Mouse (Mus musculus) brain, embryonic 14.5 days (tissue): ENCODE data around the gene Acly. TPM values are rescaled to one million over a fixed set of nuclear protein-coding genes. Genes with fewer than 3 reads are reported as not detected.
A peak's percentile ranks its signal among the peaks of the same experiment; 100 is the strongest.

Experiments
- DNase-seq: peaks from one replicate; pipeline ENCODE4 v3.0.0-alpha.2; 2011; ENCODE audit warnings: low read depth
- CTCF ChIP-seq: fragments of 200-500 bp; IDR thresholded peaks from 2 replicates; pipeline ENCODE4 v1.5.1; 2012; ENCODE audit warnings: inconsistent platforms, mild to moderate bottlenecking, moderate library complexity, borderline replicate concordance; ENCODE audit not compliant: insufficient read depth, insufficient read length; ENCODE audit errors: extremely low read depth
- POLR2A ChIP-seq: fragments of 200-500 bp; IDR thresholded peaks from 2 replicates; pipeline ENCODE4 v1.6.1; 2012; ENCODE audit warnings: mild to moderate bottlenecking, inconsistent platforms, borderline replicate concordance; ENCODE audit not compliant: poor library complexity, insufficient read depth, insufficient read length, severe bottlenecking; ENCODE audit errors: extremely low read depth
- polyA plus RNA-seq: library from polyadenylated mRNA; depleted of rRNA; stranded (reverse); fragments of >200 nt; gene quantifications from 2 replicates; pipeline ENCODE4 v1.2.3, GENCODE M21; 2012

Gene Acly
- polyA plus RNA-seq, 1 experiment = 209 TPM

DNA sequence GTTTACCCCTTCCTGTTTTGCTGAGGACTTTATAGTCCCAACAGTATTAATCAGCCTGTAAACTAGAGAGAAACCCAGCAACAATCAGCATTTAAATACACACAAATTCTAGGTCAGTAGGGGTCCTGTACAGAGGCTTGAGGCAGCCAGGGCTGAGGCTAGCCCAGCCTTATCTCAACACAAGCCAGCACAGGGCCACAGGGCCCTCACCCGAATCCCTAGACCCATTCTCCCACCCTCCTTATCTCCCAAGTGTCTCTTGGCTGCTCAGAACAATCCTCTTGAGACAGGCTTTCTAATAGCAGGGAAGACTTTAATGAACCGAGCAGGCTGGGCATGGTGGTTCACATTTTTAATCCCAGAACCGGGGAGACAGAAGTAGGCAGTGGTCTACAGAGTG, 27.6 kb downstream of the Acly start:
- no peak for TF ChIP-seq CTCF
- no peak for TF ChIP-seq POLR2A
- DNase-seq = no peak

GRCm38 (mm10) chr11:100493771-100494170, 34.0 kb downstream of the Acly start:
- TF ChIP-seq POLR2A (no peak), CTCF (no peak)
- DNase-seq = no peak

- TF ChIP-seq CTCF (peak; percentile 20; the same call in 1 of the 2 replicates), POLR2A (no peak)
- DNase-seq = peak; percentile 19
These were observed 36.8 kb downstream of the Acly start for GRCm38 (mm10) chr11:100490951-100491350.

DNA sequence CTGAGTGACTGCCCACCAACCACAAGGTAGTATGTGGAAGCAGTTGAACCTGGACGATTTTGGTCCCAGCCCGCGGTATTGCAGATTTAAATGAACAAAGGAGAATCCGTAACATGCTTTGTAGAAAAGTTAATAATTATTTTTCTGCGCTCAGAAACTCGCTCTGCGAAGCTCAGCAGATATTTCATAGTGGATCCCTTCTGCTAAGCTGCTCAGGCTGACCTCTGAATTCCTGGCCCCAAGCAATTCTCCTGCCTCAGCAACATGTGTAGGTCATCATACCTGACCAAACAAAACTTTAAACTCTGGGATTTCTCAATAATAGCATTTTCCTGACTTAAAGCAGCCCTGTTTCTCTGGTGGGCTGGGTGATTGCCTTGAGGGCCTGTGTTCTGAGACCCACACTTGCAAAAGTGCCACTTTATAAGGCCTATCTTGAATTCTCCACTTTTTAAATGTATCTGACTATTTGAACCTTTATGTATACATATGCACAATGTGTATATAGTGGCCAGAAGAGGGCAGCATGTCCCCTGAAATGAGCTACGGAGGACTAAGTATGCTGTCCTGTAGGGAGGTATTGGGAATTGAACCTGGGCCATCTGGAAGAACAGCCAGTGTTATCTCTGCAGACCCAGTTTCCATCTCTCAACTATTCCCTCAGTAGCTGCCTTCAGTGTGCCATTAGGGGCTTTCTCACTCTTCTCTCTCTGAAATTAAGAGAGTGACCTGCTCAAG, 41.8 kb downstream of the Acly start:
- TF ChIP-seq POLR2A = no peak
- peak; percentile 44; the same call in 1 of the 2 replicates for TF ChIP-seq CTCF
- peak; percentile 73 for DNase-seq

DNA sequence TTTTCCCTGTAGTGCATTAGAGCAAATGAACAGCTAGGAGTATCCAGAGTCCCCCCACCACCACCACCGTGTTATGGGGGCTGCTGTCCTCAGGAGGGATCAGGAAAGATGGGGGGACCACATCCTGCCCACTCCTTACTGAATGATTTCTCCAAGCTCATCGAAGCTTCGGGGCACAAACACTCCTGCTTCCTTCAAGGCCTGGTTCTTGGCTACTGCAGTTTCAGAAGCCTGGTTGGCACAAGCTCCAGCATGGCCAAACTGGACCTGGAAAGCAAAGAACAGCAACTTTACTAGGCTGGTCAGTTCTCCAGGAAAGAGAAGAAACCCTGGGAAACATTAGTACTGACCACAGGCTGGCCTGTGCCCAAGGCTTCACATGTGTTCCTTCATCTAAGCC, 43.3 kb downstream of the Acly start:
- DNase-seq = no peak
- TF ChIP-seq CTCF (no peak), POLR2A (no peak)

DNA sequence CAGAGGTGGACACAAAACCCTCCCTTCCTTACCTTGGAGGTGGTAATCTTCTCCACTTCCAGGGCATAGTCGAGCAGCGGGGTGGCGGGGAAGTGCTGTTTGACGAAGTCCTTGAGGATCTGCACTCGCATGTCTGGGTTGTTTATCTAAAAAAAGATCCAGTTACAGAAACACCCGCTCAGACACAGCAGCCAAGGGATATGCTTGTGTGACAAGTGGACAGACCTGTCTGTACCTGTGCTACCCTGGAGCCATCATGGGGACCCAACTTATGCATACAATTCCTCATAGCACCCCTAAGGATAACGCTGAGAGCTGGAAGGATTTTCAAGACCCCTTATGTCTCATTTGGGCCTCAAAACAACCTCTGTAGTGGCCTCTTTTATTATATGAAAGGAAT, 48.6 kb downstream of the Acly start:
- no peak for TF ChIP-seq CTCF
- no peak for TF ChIP-seq POLR2A
- no peak for DNase-seq

GRCm38 (mm10) chr11:100476281-100476680, 51.5 kb downstream of the Acly start:
- DNase-seq = no peak
- no peak for TF ChIP-seq CTCF
- TF ChIP-seq POLR2A = no peak

DNA sequence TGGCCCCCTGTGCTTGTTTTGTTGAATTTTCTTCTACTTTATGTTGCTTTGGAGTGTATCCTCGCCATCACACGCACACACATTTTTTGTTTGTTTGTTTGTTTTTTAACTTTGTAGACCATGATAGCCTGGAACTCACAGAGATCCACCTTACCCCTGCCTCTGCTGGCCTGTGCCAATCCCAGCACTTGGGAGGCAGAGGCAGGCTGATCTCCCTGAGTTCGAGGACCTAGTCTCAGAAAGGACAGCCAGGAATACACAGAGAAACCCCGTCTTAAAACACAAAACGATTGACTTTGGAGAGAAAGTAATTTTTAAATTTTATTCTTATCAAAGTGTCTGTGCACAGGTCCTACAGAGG, 54.9 kb downstream of the Acly start:
- TF ChIP-seq CTCF = no peak
- no peak for TF ChIP-seq POLR2A
- DNase-seq = no peak

GRCm38 (mm10) chr11:100472197-100472934, 55.4 kb downstream of the Acly start, which contains the start of gene Klhl11:
Gene Klhl11, minus strand, starts transcription at chr11:100472741.
- TF ChIP-seq CTCF (peak; percentile 86), POLR2A (peak; percentile 97)
- DNase-seq = peak; percentile 97

- DNase-seq = peak; percentile 45
- no peak for TF ChIP-seq CTCF
- no peak for TF ChIP-seq POLR2A
These were observed 56.2 kb downstream of the Acly start for GRCm38 (mm10) chr11:100471352-100472196.

GRCm38 (mm10) chr11:100465833-100466232, 62.0 kb downstream of the Acly start:
- no peak for DNase-seq
- no peak for TF ChIP-seq POLR2A
- TF ChIP-seq CTCF = no peak

DNA sequence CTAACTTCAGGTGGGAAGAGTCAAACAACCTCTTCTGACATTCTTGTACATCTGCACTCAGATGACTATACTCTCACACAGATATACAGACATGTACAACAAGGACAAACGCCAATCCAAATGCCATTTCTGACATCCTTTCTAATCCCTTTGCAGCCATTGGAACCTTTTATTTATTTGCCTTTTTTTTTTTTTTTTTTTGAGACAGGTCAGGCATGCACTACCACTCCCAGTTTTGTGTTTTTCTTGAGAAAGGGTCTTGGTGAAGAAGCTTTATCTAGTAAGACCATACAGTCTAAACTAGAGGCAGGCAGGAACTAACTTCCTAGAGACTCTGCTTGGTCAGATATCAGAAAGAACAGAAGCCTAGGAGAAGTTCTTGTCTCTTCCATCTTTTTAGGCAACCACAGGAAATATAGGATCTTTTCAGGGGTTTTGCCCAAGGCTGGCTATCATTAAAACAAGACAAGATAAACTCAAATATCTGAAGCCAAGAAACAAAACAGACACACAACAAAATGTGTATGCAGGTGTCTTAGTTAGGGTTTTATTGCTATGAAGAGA, 62.5 kb downstream of the Acly start:
- TF ChIP-seq POLR2A (no peak), CTCF (no peak)
- no peak for DNase-seq
